Mouse (Mus musculus): ENCODE data around the gene Rpl28.
"Not testable (repeated sequence)": the region's sequence is repeated elsewhere in the genome, so short reads cannot be mapped to it uniquely, and the experiment has no call there.

The Rpl28 gene

GRCm38 (mm10) chr7:4783667-4784268 is 8.9 kb upstream of the Rpl28 start:
- no peak for DNase-seq

DNA sequence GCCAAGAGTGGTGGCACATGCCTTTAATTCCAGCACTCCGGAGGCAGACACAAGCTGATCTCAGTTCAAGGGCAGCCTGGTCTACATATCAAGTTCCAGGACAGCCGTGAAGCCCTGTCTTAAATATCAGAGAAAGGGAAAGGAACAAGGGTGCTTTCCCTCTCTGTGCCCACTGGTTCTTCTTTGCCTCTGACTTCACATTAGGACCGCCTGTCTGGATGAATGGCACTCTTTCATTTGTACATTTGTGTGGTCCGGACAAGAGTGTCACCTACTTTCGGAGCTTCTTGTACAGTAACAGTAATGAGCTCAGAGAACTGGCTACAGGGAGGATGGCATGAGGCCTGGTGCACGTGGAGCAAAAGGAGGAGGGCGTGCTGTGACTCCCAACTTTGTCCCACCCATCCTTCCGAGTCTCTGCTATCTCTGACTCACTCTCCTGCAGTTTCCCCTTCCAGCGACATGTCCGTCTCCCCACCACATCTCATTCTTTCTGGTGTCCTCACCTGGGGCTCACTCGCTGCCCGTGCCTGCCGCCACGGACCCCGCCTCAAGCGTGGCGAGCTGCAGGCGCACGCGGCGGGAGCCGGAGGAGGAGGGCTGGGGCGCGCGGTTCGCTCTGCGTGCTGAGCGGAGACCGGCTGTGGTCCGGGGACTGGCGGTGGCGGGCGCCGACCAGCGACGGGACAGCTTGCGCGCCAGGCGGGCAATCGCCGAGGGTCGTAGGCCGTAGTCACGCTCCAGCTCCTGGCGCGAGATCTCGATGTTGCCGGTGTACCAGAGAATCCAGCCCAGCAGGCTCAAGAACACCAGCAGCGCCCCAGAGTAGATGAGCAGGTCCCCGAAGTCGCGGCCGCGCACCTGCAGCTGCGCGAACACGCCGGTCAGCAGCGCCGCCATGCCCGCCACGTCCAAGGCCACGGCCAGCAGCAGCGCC is 3.9 kb upstream of the Rpl28 start:
- DNase-seq: peak; percentile 47

DNA sequence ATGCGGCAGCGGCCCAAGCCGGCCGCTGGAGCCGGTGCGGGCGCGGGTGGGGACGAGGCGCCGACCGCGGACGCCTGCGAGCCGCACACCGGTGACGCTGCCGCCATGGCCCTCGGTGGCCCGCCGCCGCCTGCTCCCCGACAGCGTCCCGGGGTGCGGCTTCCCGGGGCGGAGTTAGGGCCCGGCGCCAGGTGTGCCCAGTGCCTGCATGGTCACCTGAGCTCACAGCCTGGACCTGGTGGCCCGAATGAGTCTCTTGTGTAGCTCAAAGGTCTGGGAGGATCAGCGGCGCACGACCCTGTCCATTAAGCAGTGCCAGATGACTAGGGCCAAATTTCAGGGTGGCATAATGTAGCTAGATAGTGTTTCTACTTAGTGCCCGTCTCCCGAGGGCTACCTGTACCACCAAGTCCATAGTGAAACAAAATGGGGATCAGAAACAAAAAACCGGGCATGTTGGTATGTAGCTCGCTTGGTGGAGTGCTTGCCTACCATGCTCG is 3.2 kb upstream of the Rpl28 start, which contains the start of gene Tmem238:
TSS of gene Tmem238 (minus strand) at position 221 of the 500 bp plus-strand sequence.
- peak; percentile 25 for DNase-seq

DNA sequence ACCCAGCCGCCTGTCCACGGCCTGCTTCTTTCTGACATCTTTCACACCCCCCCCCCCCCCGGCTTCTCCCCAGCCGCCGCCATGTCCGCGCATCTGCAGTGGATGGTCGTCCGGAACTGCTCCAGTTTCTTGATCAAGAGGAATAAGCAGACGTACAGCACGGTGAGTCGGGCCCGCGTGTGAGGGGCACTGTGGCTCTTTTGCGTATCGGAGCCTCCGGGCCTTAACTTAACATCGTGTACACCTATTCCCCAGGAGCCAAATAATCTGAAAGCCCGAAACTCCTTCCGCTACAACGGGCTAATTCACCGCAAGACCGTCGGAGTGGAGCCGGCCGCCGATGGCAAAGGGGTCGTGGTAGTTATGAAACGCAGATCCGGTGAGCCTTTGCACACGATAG is 574 bp downstream of the Rpl28 start:
- DNase-seq: not testable (repeated sequence)

DNA sequence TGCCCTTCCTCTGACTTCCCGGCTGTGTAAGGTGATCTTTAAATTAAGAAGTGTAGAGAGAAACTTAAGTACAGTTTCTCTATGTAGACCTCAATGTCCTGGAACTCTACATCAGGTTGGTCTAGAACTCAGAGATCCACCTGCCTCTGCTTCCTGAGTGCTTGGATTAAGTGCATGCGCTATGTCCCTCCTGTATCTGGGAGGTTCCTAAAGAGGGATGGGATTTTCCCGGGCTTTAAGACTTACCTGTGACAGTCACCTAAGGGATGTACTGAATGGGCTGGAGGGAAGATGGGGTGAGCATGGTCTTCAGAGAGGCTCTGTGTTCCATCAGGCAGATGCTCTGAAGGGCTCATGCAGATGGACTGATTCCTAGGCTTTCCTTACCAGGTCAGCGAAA is 1.0 kb downstream of the Rpl28 start:
- DNase-seq: no peak

GRCm38 (mm10) chr7:4794631-4795168 is 2.0 kb downstream of the Rpl28 start:
- no peak for DNase-seq

DNA sequence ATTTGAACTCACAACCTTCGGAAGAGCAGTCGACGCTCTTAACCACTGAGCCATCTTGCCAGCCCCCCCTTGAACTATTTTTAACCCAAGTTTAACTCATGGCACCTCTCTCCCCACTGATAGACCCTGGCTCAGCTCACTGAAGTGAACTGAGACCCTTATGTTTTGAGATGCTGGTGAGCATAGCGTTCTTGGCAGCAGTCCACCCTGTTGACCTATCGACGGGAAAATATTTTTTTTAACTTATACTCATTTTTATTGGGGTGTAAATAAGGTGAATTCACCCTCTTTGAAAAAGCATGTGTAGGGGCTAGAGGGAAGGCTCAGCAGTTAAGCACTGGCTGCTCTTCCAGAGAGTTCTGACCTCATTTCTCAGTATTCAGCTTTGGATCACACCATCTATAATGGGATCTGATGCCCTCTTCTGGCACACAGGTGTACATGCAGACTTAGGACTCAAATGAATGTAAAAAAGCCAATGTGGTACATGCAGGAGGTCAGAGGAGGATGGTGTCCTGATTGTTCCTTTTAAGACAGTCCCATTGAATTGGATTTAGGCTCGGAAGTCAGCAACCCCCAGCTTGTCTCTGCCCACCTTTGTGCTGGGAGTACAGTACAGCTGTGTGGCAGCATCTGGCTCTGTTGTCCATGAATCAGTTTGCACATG is 3.2 kb downstream of the Rpl28 start:
- peak; percentile 22 for DNase-seq

DNA sequence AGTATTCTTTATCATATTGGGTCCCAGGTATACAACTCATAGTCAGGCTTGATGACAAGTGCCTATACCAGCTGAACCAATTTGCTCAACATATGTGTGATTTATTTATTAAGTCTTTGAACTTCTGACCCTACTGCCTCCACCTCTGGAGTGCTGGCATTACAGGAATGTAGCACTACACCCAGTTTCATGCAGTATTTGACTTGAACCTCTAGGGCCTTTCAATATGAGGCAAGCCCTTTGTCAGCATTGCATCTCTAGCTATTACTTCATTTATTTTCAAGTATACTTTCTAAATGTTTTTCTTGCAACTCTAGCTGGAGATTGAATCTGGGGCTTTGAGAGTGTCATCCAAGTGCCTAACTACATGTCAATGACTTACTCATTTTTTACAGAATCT is 9.6 kb downstream of the Rpl28 start:
- DNase-seq: no peak

GRCm38 (mm10) chr7:4806716-4807115 is 14.0 kb downstream of the Rpl28 start:
- peak; percentile 30 for DNase-seq

GRCm38 (mm10) chr7:4811131-4811530 is 18.5 kb downstream of the Rpl28 start:
- not testable (repeated sequence) for DNase-seq

DNA sequence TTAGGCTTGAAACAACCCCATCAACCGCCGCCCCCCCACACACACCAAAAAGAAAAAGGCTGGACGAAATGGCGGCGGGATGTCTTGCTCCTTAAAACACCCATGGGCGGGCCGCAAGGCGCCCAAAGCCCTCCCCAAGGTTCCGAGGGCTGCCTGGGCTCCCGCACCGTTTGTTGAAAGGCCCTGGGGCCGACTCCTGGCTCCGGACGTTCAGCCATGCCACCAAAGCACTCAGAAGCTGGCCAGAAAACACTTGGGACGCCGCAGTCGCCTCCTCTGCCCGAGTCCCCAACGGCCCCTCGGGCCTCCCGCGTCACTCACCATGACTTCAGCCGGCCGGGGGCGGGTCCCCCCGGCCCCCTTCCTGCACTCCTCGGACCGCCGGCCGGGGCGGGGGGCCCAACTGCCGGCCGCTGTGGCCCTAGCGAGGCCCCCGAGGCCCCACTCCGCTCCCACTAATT is 19.2 kb downstream of the Rpl28 start:
- DNase-seq: no peak

- peak; percentile 98 for DNase-seq
Observed at GRCm38 (mm10) chr7:4812303-4813104, 19.8 kb downstream of the Rpl28 start, which contains the start of gene Ube2s. Gene Ube2s (minus strand): TSS chr7:4812590.

- DNase-seq: no peak
Observed at GRCm38 (mm10) chr7:4813105-4813791, 20.6 kb downstream of the Rpl28 start.

- peak; percentile 12 for DNase-seq
Observed at GRCm38 (mm10) chr7:4816559-4816958, 23.9 kb downstream of the Rpl28 start.

DNA sequence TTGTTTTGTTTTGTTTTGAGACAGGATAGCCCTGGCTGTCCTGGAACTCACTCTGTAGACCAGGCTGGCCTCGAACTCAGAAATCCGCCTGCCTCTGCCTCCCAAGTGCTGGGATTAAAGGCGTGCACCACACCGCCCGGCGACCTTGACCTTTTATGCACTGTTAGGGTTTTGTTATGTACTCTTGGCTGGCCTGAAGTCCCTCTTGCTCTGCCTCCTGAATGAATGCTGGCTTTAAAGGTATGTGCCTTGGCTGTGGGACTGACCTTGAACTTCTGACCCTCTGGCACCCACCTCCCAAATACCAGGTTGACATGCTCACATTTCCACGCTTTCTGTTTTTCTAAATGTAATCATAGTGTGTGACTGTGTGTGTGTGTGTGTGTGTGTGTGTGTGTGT is 28.3 kb downstream of the Rpl28 start:
- not testable (repeated sequence) for DNase-seq

GRCm38 (mm10) chr7:4821690-4822089 is 29.0 kb downstream of the Rpl28 start:
- DNase-seq: no peak

DNA sequence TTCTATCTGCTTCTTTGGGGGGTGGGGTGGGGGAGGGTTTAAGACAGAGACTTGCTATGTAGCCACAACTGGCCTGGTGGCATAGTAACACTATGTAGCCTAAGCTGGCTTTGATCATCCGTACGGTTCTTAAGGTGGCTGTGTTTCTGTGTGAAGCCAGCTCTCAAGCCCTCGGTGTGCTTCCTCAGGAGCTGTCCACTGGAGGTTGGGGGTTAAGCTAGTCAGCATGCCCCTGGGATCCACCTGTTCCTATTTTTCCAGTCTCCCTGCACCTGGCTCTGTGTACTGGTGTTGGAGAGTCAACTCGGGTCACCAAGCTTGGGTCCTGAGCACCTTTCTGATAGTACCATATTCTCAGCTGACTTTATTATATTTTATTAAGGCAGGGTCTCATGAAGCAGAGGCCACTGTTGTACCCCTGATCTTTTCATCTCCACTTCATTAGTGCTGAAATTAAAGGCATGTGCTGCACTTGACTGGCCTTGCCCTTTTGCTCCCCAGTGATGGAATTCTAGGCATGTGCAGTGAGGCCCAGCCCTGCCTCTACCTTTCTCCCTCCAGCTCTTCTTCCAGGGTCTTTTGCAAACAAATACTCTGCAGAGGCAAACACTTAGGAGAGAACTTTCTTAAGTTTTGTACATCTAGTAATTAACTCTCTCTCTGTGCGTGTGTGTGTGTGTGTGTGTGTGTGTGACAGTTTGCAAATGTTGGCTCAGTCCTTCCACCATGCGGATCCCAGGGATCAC is 29.7 kb downstream of the Rpl28 start:
- no peak for DNase-seq

GRCm38 (mm10) chr7:4825365-4825764 is 32.7 kb downstream of the Rpl28 start:
- DNase-seq: no peak

DNA sequence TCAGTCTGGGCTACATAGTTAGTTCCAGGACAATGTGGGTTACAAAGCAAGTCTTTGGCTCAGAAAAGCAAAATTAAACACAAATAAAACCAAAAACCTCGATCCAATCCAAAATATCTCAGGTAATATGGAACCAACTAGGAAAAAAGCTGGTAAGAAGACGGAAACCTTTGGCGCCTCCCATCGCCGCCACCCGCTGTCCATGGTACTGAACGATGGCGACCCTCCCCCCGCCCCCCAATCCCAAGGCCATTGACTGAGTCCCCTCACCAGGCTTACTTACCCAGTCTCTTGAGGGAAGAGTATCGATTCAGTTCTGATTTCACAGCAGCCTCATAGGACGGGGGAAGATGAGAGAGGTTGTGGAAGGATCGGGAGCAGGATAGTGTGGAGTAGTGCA is 37.8 kb downstream of the Rpl28 start:
- no peak for DNase-seq

DNA sequence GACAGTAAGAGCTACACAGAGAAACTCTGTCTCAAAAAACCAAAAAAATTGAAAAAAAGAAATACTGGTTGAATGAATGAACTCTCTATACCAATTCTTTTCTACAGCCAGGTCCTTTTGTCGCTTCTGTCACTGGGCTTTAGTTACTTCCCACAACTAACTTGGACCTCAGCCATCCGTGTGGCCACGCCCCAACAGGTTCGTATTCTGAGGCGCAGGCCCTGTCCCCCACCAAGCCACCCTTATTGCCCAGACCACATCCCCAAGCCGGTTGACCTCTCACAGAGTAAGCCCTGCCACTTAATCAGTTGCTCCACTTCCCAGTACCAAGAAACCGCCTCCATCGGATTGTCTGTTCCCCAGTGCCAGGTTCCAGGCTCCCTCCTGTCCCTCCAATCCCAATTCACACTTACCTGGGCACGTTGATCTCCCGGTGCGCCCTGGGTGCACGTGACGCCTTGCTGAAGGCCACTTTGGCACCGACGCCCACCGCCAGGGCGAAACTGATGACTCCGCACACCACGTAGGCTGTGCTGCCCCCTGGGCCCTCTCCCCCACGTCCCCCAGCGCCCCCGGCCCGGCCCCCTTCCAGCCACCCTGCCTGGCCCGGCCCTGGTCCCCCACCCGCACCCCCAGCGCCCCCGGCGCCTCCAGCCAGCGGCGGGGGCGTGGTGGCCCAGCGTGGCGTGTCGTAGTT is 43.1 kb downstream of the Rpl28 start:
- DNase-seq: no peak

Data from thymus, postnatal 25 days (tissue).